Mouse (Mus musculus): ENCODE measurements around the gene Olfr609.
"Not testable (repeated sequence)": the region's sequence is repeated elsewhere in the genome, so short reads cannot be mapped to it uniquely, and the experiment has no call there.

GRCm38 (mm10) chr7:103542617-103543016 is 44.8 kb upstream of the Olfr609 start, which contains the start of gene Olfr612:
- TF ChIP-seq CTCF (IDR thresholded peaks at IDR 0.05; ENCODE audit: control insufficient read depth, insufficient read depth, insufficient replicate concordance, low read depth, low read length); POLR2A (IDR thresholded peaks at IDR 0.05; ENCODE audit: control insufficient read depth, low read depth, low read length): not testable (repeated sequence)

Measured in testis, adult 2 months (tissue).